Mouse (Mus musculus) v-Abl transformed pro-B cells (cell line): Measurements from ENCODE around the gene Blnk.

ENCODE experiments used
- in situ Hi-C, 2 experiments: fragments of 400-800 bp; cut with MboI; formaldehyde crosslinking; loops; one replicate each; pipeline ENCODE4 v1.15.1; 2025; ENCODE audit not compliant: unreplicated experiment in 2 of 2

The Blnk gene

GRCm38 (mm10) chr19:41006621-41007020 lies 12.3 kb upstream of the Blnk start:
- in situ Hi-C loops = no loop called here

GRCm38 (mm10) chr19:41003694-41004315 lies 9.5 kb upstream of the Blnk start:
- in situ Hi-C loops = no loop called here

GRCm38 (mm10) chr19:40999569-40999968 lies 5.2 kb upstream of the Blnk start:
- in situ Hi-C loops = no loop called here

- in situ Hi-C loops = no loop called here
Measured at GRCm38 (mm10) chr19:40998469-40999170, 4.3 kb upstream of the Blnk start.

- in situ Hi-C loops = no loop called here
Measured at GRCm38 (mm10) chr19:40996722-40997121, 2.4 kb upstream of the Blnk start.

- in situ Hi-C loops = no loop called here
Measured at GRCm38 (mm10) chr19:40995449-40996401, 1.4 kb upstream of the Blnk start.

GRCm38 (mm10) chr19:40994911-40995310 lies 576 bp upstream of the Blnk start:
- in situ Hi-C loops = loop anchor here in 1 of 2 experiments (5.0 kb wide), 1 partner anchor 37 kb away; no protein-coding TSS in a partner anchor

GRCm38 (mm10) chr19:40993356-40993755 lies 979 bp downstream of the Blnk start:
- in situ Hi-C loops = loop anchor here in 1 of 2 experiments (5.0 kb wide), 1 partner anchor 39 kb away; no protein-coding TSS in a partner anchor

GRCm38 (mm10) chr19:40992517-40993044 lies 1.8 kb downstream of the Blnk start:
- in situ Hi-C loops = loop anchor here in 1 of 2 experiments (5.0 kb wide), 1 partner anchor 40 kb away; no protein-coding TSS in a partner anchor

GRCm38 (mm10) chr19:40992096-40992495 lies 2.2 kb downstream of the Blnk start:
- in situ Hi-C loops = loop anchor here in 1 of 2 experiments (5.0 kb wide), 1 partner anchor 40 kb away; no protein-coding TSS in a partner anchor

GRCm38 (mm10) chr19:40991626-40992025 lies 2.7 kb downstream of the Blnk start:
- in situ Hi-C loops = loop anchor here in 1 of 2 experiments (5.0 kb wide), 1 partner anchor 41 kb away; no protein-coding TSS in a partner anchor

GRCm38 (mm10) chr19:40990781-40991343 lies 3.5 kb downstream of the Blnk start:
- in situ Hi-C loops = loop anchor here in 1 of 2 experiments (5.0 kb wide), 1 partner anchor 41 kb away; no protein-coding TSS in a partner anchor

GRCm38 (mm10) chr19:40989961-40990600 lies 4.3 kb downstream of the Blnk start:
- in situ Hi-C loops = loop anchor here in 1 of 2 experiments (5.0 kb wide), 1 partner anchor 42 kb away; no protein-coding TSS in a partner anchor

GRCm38 (mm10) chr19:40988856-40989255 lies 5.5 kb downstream of the Blnk start:
- in situ Hi-C loops = no loop called here

GRCm38 (mm10) chr19:40984536-40984935 lies 9.8 kb downstream of the Blnk start:
- in situ Hi-C loops = no loop called here

- in situ Hi-C loops = no loop called here
Measured at GRCm38 (mm10) chr19:40980671-40981070, 13.7 kb downstream of the Blnk start.

GRCm38 (mm10) chr19:40978026-40978425 lies 16.3 kb downstream of the Blnk start:
- in situ Hi-C loops = no loop called here

GRCm38 (mm10) chr19:40976946-40977917 lies 17.1 kb downstream of the Blnk start:
- in situ Hi-C loops = no loop called here
